Mouse (Mus musculus) mature B cell (primary cell): ENCODE data around the gene Gdf9.

Source experiments
- in situ Hi-C: fragments of 300-500 bp; cut with MboI; formaldehyde crosslinking; loops from 2 replicates; pipeline ENCODE4 v1.14.3; 2019

Gene Gdf9

GRCm38 (mm10) chr11:53445562-53445961 lies 14.7 kb downstream of the Gdf9 start:
- in situ Hi-C loops = no loop called here

DNA sequence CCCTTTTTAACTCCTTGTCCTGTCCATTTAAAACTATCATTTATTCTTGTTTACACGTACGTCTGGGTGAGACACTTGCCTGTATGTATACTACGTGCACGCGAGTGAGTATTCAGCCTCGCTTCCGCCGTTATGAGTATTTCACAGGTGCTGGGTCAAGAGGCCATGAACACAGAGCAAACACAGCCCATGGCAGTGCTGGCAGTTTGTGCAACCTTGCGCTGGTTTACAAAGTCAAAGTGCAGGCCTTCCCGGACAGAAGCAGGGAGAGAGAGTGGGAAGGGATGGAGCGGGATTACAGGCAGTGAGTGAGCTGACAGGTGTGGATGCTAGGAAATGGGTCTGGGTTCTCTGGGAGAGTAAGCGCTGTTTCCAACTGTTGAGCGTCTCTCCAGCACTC lies 15.4 kb downstream of the Gdf9 start:
- in situ Hi-C loops = no loop called here

DNA sequence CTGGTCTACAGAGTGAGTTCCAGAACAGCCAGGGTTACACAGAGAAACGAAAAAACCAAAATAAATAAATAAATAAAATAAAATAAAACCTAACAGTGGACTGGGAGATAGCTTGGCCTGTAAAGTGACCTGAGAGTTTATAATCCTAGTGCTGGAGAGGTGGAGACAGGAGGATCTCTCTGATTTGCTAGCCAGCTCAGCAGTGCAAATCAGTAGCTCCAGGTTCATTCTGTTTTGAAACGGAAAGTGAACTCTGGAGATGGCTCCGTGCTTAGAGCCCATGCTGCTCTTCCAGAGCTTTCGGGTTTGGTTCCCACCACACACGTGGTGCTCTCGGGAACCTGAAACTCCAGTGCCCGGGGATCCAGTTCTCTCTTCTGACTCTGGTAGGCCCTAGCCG lies 17.2 kb downstream of the Gdf9 start:
- in situ Hi-C loops = no loop called here

- in situ Hi-C loops = no loop called here
These were observed 17.7 kb downstream of the Gdf9 start for GRCm38 (mm10) chr11:53448529-53448928.

- in situ Hi-C loops = no loop called here
These were observed 19.4 kb downstream of the Gdf9 start for GRCm38 (mm10) chr11:53450070-53450705.

DNA sequence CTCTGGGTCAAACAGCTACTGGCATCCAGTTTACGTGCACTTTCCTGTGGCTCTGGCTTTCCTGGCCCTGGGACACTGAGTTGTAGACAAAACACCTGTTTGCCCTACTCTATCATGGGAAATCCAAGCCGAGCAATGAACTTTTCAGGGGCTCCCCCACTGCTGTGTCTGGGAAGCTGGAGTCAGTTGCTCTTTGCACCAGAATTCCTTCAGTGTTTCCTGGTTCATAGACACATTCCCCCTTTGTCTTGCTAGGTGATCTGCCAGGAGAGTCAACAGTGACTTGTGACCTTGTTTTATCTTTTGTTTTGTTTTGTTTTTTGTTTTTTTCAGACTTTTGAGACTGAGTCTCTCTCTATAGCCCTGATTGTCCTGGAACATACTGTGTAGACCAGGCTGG lies 20.5 kb downstream of the Gdf9 start:
- in situ Hi-C loops = no loop called here

DNA sequence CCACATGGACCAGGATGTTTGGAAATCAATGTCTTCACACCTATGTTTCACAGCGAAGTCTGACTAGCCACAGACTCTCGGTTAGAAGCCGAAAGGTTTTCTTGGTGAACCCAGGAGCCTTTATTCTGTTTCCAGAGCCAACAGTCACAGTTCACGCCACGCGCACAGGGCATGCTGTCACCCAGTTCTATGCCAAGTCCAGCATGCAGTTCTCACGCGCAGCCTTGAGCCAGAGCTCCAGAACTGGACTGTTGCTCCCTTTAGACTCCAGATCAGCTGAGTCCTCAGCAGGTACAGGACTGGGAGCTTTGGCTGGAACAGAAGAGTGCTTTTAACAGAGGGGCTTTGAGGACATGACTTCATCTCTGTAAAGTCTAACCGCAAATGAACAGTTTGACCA lies 21.6 kb downstream of the Gdf9 start:
- in situ Hi-C loops = no loop called here

DNA sequence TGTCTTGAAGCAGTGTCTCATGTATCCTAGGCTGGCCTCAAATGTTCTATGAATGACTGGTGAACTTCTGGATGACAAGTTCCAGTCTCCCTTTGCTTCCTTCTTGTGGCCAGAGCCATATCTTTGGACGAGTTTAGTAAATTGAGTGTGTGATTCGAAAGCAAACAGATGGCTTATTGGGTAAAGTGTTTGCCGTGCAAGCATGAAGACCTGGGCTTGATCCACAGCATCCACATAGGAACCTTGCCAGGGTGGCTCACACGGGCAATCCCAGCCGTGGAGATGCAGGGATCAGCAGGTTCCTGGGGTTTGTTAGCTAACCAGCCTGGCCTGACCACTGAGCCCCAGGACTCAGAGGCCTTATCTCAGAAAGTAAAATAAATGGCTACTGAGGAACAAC lies 22.2 kb downstream of the Gdf9 start:
- in situ Hi-C loops = no loop called here

DNA sequence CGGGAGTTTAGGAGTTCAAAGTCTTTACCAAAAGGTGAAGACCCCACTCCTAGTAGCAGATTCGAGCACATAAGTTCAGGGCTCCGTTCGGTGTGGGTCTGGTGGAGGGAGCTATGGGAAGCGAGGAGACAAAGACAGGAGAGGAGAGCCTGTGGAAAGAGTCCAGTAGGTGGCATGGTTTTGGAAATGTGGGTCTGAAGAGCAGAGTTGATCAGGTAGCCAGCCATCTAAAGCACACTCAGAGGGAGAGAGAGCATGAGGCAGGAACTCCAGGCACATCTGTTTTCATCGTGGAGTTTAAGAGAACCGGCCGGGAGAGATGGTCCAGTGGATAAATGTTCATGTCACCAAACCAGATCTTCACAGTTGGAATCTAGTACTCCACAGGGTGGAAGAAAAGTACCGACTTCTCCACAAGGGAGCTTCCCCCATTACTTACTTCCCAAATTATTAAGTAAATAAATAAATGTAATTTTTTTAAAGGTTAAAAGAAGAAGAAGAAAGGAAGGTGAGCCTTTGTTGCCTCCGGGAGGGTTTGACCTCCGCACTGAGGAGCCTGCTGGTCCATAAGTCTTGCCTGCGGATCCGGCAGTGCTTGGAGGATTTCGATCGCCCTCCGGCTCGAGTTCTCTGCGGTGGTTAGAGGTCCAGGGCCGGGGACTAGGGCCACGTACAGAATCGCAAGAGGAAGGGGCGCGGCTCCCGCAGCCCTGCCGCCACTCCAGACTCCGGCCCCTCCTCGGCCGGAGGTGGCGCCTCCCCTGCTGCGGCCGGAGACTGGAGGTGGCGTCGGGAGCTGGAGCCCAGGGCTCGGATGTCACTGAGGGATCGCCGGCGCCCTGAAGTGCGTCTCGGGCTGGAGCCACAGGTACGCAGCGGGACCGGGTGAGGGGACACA lies 25.9 kb downstream of the Gdf9 start, which contains the start of the genes Gm10447 and Shroom1:
Gene Gm10447, minus strand, starts transcription at position 637 of the 898 bp plus-strand sequence.
Gene Shroom1, plus strand, starts transcription at position 732 of the 898 bp plus-strand sequence.
- in situ Hi-C loops = no loop called here

GRCm38 (mm10) chr11:53457372-53457954 lies 26.6 kb downstream of the Gdf9 start:
- in situ Hi-C loops = no loop called here

DNA sequence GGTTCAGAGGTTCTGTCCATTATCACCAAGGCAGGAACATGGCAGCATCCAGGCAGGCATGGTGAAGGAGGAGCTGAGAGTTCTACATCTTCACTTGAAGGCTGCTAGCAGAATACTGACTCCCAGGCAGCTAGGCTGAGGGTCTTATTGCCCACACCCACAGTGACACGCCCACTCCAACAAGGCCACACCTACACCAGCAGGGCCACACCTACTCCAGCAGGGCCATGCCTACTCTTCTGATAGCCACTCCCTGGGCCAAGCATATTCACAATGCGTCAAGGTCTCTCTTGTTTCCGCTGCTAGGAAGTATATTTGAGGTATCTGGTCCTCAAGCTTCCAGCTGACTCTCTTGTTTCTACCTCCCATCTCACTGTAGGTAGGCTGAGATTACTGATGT lies 28.2 kb downstream of the Gdf9 start:
- in situ Hi-C loops = no loop called here

- in situ Hi-C loops = no loop called here
These were observed 29.4 kb downstream of the Gdf9 start for GRCm38 (mm10) chr11:53460192-53460591.

- in situ Hi-C loops = no loop called here
These were observed 30.9 kb downstream of the Gdf9 start for GRCm38 (mm10) chr11:53461727-53462126.

GRCm38 (mm10) chr11:53463551-53464424 lies 33.0 kb downstream of the Gdf9 start:
- in situ Hi-C loops = no loop called here

DNA sequence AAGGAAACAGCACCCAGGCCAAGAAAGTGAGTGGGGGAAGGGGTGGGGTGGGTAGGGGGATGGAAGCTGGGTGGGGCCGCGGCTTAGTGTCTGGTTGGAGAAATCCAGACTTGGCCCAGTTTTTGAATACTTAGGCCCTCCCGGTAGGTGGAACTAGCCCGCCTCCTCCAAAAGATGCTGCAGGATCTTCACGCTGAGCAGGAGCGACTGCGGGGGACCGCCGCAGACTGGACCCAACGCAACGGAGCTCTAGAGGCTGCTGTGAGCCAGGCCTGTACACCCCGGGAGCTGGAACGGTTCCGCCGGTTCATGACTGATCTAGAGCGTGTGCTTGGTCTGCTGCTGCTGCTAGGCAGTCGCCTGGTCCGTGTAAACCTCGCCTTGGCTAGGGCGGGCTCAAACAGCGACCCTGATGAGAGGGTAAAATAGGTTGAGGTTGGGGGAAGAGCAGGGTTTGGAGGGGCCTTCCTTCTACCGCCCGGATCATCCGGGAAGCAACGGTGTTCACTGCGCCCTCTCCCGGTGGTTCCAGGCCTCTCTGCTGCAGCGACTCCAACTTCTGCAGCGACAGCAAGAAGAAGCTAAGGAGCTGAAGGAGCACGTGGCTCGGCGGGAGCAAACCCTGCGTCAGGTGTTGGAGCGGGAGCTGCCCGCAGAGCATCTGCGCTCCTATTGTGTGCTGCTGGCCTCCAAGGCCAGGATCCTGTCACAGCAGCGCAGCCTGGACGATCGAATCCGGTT lies 35.6 kb downstream of the Gdf9 start:
- in situ Hi-C loops = no loop called here

GRCm38 (mm10) chr11:53469294-53469967 lies 38.6 kb downstream of the Gdf9 start:
- in situ Hi-C loops = no loop called here

DNA sequence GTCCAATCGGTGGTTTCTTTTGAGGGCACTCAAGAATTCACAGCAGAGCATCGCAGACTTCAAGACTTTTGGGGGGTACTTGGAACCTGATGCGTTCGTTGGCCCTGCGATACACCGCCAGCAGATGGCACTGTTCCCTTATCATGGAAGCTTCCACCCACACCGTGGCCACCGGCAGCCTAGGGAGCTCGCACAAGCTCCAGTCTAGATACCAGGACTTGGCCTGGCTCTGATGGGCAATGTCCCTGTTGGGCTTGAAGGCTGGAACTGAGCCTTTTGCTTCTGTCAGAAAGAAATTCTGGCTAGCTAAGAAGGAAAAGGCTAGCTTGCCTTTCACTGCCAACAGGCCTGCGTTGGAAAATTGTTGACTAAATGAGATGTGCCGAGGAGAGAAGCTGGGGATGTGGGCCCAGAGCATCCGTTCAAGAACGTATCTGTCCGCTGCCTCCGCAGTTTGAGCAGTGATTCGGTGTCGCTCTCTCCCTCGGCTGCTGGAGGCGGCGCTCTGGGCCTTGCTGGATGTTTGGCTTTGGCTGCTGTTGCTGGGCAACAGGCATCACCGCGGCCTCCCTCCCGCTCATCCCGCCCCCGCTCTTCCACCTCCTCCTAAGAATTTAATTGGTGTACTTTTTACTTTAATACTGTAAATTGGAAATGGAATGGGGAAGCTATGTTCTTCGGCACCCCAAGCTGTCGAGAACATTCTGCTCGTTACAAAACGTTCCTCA lies 39.3 kb downstream of the Gdf9 start, which contains the start of gene Gm9837:
Gene Gm9837, minus strand, starts transcription at position 512 of the 728 bp plus-strand sequence.
- in situ Hi-C loops = no loop called here

- in situ Hi-C loops = no loop called here
These were observed 41.9 kb downstream of the Gdf9 start for GRCm38 (mm10) chr11:53472709-53473108.

GRCm38 (mm10) chr11:53475620-53476019 lies 44.8 kb downstream of the Gdf9 start:
- in situ Hi-C loops = no loop called here

DNA sequence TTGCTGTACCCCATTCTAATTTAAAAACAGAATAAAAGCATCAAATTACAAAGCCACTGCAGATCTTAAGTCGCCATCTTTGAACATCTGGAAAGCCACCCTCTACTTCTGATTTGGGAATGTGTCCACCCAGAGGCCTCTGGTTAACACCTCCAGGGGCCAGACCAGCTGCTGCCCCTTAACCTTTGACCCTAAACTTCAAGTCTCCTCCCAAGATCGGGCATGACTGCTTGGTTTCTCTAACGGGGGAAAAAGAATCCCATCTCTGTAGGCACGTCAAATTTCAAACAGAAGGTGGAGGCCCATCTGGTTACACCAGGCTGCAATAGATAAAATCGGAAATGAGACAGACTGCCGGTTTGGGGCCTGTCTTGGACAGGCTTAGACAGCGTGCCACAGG lies 47.0 kb downstream of the Gdf9 start:
- in situ Hi-C loops = no loop called here
